Comparison of ENCODE assay signal across 18 mouse cellular contexts in genomic region chr4:44281597-44282265, GRCm38 (mm10). TPM values are rescaled to one million over a fixed set of nuclear protein-coding genes. Genes with fewer than 3 reads are reported as not detected.
DNase-seq lines count a peak whose midpoint lies in the region; ATAC-seq and TF ChIP-seq lines count a peak whose summit lies in the region.
"Had no signal": no experiment of that assay in that cellular context is flagged by ENCODE, and none has a peak within 500 bp of the region (broad histone marks: within the 10 kb centered on the region; RNA-seq: fewer than 3 reads in every experiment).

No protein-coding gene starts in this region.

- H3K9me3 ChIP-seq in lung, postnatal 0 days (ENCODE audit: low read length) = no peaks in the 10 kb centered on the region
- no peaks in the 10 kb centered on the region for H3K9me3 ChIP-seq in CH12.LX (replicated peaks; ENCODE audit: low read length)
- no peaks in the 10 kb centered on the region for H3K9me3 ChIP-seq in stomach, embryonic 16.5 days (replicated peaks; ENCODE audit: control insufficient read depth, low read length)
- H3K9me3 ChIP-seq in forebrain, embryonic 14.5 days (replicated peaks; ENCODE audit: control insufficient read depth, low read length) = no peaks in the 10 kb centered on the region
- H3K9me3 ChIP-seq: heart, embryonic 13.5 days; limb, embryonic 12.5 days; liver, embryonic 15.5 days; neural tube, embryonic 12.5 days had no signal

- TF ChIP-seq CTCF in lung, postnatal 0 days (IDR thresholded peaks at IDR 0.05) = no peak
- no peak for TF ChIP-seq CTCF in CH12.LX (conservative IDR thresholded peaks at IDR 0.05 in 1 of 2, IDR thresholded peaks at IDR 0.05 in 1 of 2; ENCODE audit: low read depth in 2 of 2, low read length in 2 of 2)
- no peak for TF ChIP-seq CTCF in embryonic fibroblast, embryonic 13.5 days (IDR thresholded peaks at IDR 0.05; ENCODE audit: borderline replicate concordance, insufficient read depth, low read length)

- H3K27me3 ChIP-seq in lung, postnatal 0 days (replicated peaks; ENCODE audit: insufficient read depth, low read length) = no peaks in the 10 kb centered on the region
- no peaks in the 10 kb centered on the region for H3K27me3 ChIP-seq in CH12.LX (replicated peaks)
- no peaks in the 10 kb centered on the region for H3K27me3 ChIP-seq in stomach, embryonic 16.5 days (ENCODE audit: control insufficient read depth, insufficient read depth, low read length)
- no peaks in the 10 kb centered on the region for H3K27me3 ChIP-seq in forebrain, embryonic 14.5 days (replicated peaks; ENCODE audit: control insufficient read depth, insufficient read depth, low read length)
- H3K27me3 ChIP-seq: heart, embryonic 13.5 days; limb, embryonic 12.5 days; liver, embryonic 15.5 days; neural tube, embryonic 12.5 days had no signal

- dilution Hi-C loops in CH12.LX (cut with MboI; ENCODE audit: extremely low pct_ligation_motif_present, extremely low pct_unique_long_range_greater_than_20kb, low sequenced_read_pairs) = no loop called here

- no peak for ATAC-seq in lung, postnatal 0 days
- ATAC-seq in stomach, embryonic 16.5 days (ENCODE audit: insufficient read depth, low FRiP score) = peak; percentile 62; the same call in 1 of the 2 replicates
- ATAC-seq in forebrain, embryonic 14.5 days = no peak

- peak; percentile 36 for DNase-seq in lung, postnatal 0 days (ENCODE audit: low spot score)
- no peak for DNase-seq in lung, postnatal 14 days
- no peak for DNase-seq in CH12.LX (ENCODE audit: extremely low read depth)
- DNase-seq in embryo, embryonic 10.5 days (ENCODE audit: low spot score) = no peak
- DNase-seq in forebrain, embryonic 14.5 days (ENCODE audit: low spot score) = no peak
- DNase-seq: cerebellum, postnatal 10 days; heart, postnatal 4 days; kidney, adult 8-10 months; kidney, postnatal 4 days; layer of hippocampus, postnatal 36 days; right cerebral cortex, postnatal 4 days had no signal

- H3K79me2 ChIP-seq in CH12.LX (replicated peaks; ENCODE audit: control insufficient read depth, extremely low read depth, insufficient read depth, poor library complexity, severe bottlenecking) = no peaks in the 10 kb centered on the region

- no peaks in the 10 kb centered on the region for H3K36me3 ChIP-seq in lung, postnatal 0 days (ENCODE audit: insufficient read depth, low read length)
- no peaks in the 10 kb centered on the region for H3K36me3 ChIP-seq in CH12.LX (replicated peaks in 1 of 2; ENCODE audit: control insufficient read depth in 1 of 2, insufficient read depth in 1 of 2, low read length in 1 of 2)
- no peaks in the 10 kb centered on the region for H3K36me3 ChIP-seq in stomach, embryonic 16.5 days (ENCODE audit: control insufficient read depth, insufficient read depth, low read length)
- H3K36me3 ChIP-seq in forebrain, embryonic 14.5 days (ENCODE audit: control insufficient read depth, insufficient read depth, low read length) = no peaks in the 10 kb centered on the region
- H3K36me3 ChIP-seq: heart, embryonic 13.5 days; limb, embryonic 12.5 days; liver, embryonic 15.5 days; neural tube, embryonic 12.5 days had no signal

- H3K27ac ChIP-seq in lung, postnatal 0 days (ENCODE audit: low read length) = no peak overlapping the region
- no peak overlapping the region for H3K27ac ChIP-seq in CH12.LX (ENCODE audit: insufficient read depth, low read depth)
- H3K27ac ChIP-seq in embryonic fibroblast, embryonic 13.5 days (ENCODE audit: insufficient read depth, low read length) = 0 out of 2 replicates have a peak overlapping the region, but pooled peaks have one; percentile 14
- peak overlapping the region; percentile 57 for H3K27ac ChIP-seq in stomach, embryonic 16.5 days (ENCODE audit: low read length)
- no peak overlapping the region for H3K27ac ChIP-seq in forebrain, embryonic 14.5 days (ENCODE audit: low read depth, low read length)
- H3K27ac ChIP-seq: heart, embryonic 13.5 days; limb, embryonic 12.5 days; liver, embryonic 15.5 days; neural tube, embryonic 12.5 days had no signal

- in situ Hi-C loops in CH12.LX (cut with MboI; ENCODE audit: low pct_ligation_motif_present, low pct_unique_long_range_greater_than_20kb, low sequenced_read_pairs) = loop anchor here (5.0 kb wide), 1 partner anchor 99 kb away; no protein-coding TSS in a partner anchor

- no peak for TF ChIP-seq POLR2A in CH12.LX (IDR thresholded peaks at IDR 0.05; ENCODE audit: low read depth, low read length)
- TF ChIP-seq POLR2A in embryonic fibroblast, embryonic 13.5 days (IDR thresholded peaks at IDR 0.05; ENCODE audit: low read depth, low read length) = no peak

- H3K4me1 ChIP-seq in lung, postnatal 0 days (ENCODE audit: insufficient read depth, low read depth, low read length) = no peaks in the 10 kb centered on the region
- peaks cover 0 to 3% of the 10 kb centered on the region in 2 experiments; a peak in 1 of 4 replicates for H3K4me1 ChIP-seq in CH12.LX (ENCODE audit: control insufficient read depth in 1 of 2, insufficient read depth in 2 of 2)
- H3K4me1 ChIP-seq in embryonic fibroblast, embryonic 13.5 days (ENCODE audit: control insufficient read depth, insufficient read depth, low read length) = peaks cover 7% of the 10 kb centered on the region
- no peaks in the 10 kb centered on the region for H3K4me1 ChIP-seq in stomach, embryonic 16.5 days (ENCODE audit: control insufficient read depth, insufficient read depth, low read length)
- H3K4me1 ChIP-seq in forebrain, embryonic 14.5 days (ENCODE audit: control insufficient read depth, insufficient read depth, low read length) = no peaks in the 10 kb centered on the region
- H3K4me1 ChIP-seq: heart, embryonic 13.5 days; limb, embryonic 12.5 days; liver, embryonic 15.5 days; neural tube, embryonic 12.5 days had no signal

- no peak overlapping the region for H3K4me2 ChIP-seq in lung, postnatal 0 days (replicated peaks; ENCODE audit: low read depth, low read length)
- H3K4me2 ChIP-seq in CH12.LX (ENCODE audit: insufficient read depth, low read depth, poor library complexity, severe bottlenecking) = no peak overlapping the region
- H3K4me2 ChIP-seq in stomach, embryonic 16.5 days (ENCODE audit: low read depth, low read length) = no peak overlapping the region
- no peak overlapping the region for H3K4me2 ChIP-seq in forebrain, embryonic 14.5 days (ENCODE audit: low read length)
- H3K4me2 ChIP-seq: heart, embryonic 13.5 days; limb, embryonic 12.5 days; liver, embryonic 15.5 days; neural tube, embryonic 12.5 days had no signal

- TF ChIP-seq RAD21 in CH12.LX (IDR thresholded peaks at IDR 0.05; ENCODE audit: low read depth, low read length) = no peak

- H3K9ac ChIP-seq in lung, postnatal 0 days (replicated peaks; ENCODE audit: low read depth) = no peak overlapping the region
- no peak overlapping the region for H3K9ac ChIP-seq in CH12.LX (ENCODE audit: insufficient read depth, low read depth)
- H3K9ac ChIP-seq in stomach, embryonic 16.5 days (ENCODE audit: low read length) = no peak overlapping the region
- H3K9ac ChIP-seq in forebrain, embryonic 14.5 days (ENCODE audit: low read length) = no peak overlapping the region
- H3K9ac ChIP-seq: heart, embryonic 13.5 days; limb, embryonic 12.5 days; liver, embryonic 15.5 days; neural tube, embryonic 12.5 days had no signal

- 54% methylated on average over 7 of the region's 7 CpGs for WGBS in lung, postnatal 0 days
- 60% methylated on average over 7 of the region's 7 CpGs for WGBS in stomach, embryonic 16.5 days
- WGBS in forebrain, embryonic 14.5 days = 88% methylated on average over 7 of the region's 7 CpGs

- H3K4me3 ChIP-seq in lung, postnatal 0 days (ENCODE audit: low read depth, low read length) = no peak overlapping the region
- no peak overlapping the region for H3K4me3 ChIP-seq in CH12.LX (replicated peaks in 1 of 3; ENCODE audit: low read depth in 2 of 3, low read length in 2 of 3, poor library complexity in 1 of 3)
- H3K4me3 ChIP-seq in embryonic fibroblast, embryonic 13.5 days (ENCODE audit: insufficient read depth, low read length) = no peak overlapping the region
- H3K4me3 ChIP-seq in stomach, embryonic 16.5 days (replicated peaks; ENCODE audit: low read length) = no peak overlapping the region
- no peak overlapping the region for H3K4me3 ChIP-seq in forebrain, embryonic 14.5 days (ENCODE audit: low read depth, low read length)
- H3K4me3 ChIP-seq: erythroblast, embryonic 14.5 days; heart, embryonic 13.5 days; limb, embryonic 12.5 days; liver, embryonic 15.5 days; neural tube, embryonic 12.5 days had no signal

- TF ChIP-seq EP300 in lung, postnatal 0 days (IDR thresholded peaks at IDR 0.05) = no peak
- TF ChIP-seq EP300 in CH12.LX (IDR thresholded peaks at IDR 0.05; ENCODE audit: low read length) = no peak

TF ChIP-seq in CH12.LX, 34 proteins besides CTCF, POLR2A, EP300 and RAD21 (continues in another document):
- TF ChIP-seq ZC3H11A (IDR thresholded peaks at IDR 0.05; ENCODE audit: low read depth, low read length) (no peak), IRF4 (IDR thresholded peaks at IDR 0.05; ENCODE audit: low read depth, low read length) (no peak), TBP (conservative IDR thresholded peaks at IDR 0.05; ENCODE audit: low read depth, low read length) (no peak), USF1 (IDR thresholded peaks at IDR 0.05; ENCODE audit: low read depth, low read length) (peak; percentile 43; the same call in 1 of the 2 replicates), USF2 (conservative IDR thresholded peaks at IDR 0.05; ENCODE audit: low read depth, low read length) (0 out of 2 replicates have a peak, but pooled peaks have one; percentile 12), ZMIZ1 (IDR thresholded peaks at IDR 0.05; ENCODE audit: low read depth, low read length) (no peak), BHLHE40 (IDR thresholded peaks at IDR 0.05; ENCODE audit: low read depth, low read length) (peak; percentile 37), ELF1 (IDR thresholded peaks at IDR 0.05; ENCODE audit: low read depth, low read length) (no peak)

RNA-seq across cellular contexts. Expression of gene Melk, which starts 18.9 kb away (rescaled TPM):
- polyA plus RNA-seq in lung, postnatal 0 days (2015; fragmentation: Nextera tagmentation; extraction: Ambion mirVana) = 1.6 and 3.2 TPM in 2 replicates
- total RNA-seq in CH12.LX (2012; rRNA removed) (25.0 and 25.6 TPM in 2 replicates), CH12.LX (2014; rRNA removed) (44.9 and 48.7 TPM in 2 replicates)
- polyA plus RNA-seq in CH12.LX (2012; ENCODE audit: insufficient read length, low read depth) = 46.7 and 47.4 TPM in 2 replicates
- 27.0 and 30.6 TPM in 2 replicates for polyA plus RNA-seq in embryonic fibroblast, embryonic 13.5 days (2011; ENCODE audit: insufficient read length, low read depth, missing spikeins)
- polyA plus RNA-seq in stomach, embryonic 16.5 days (2015; fragmentation: Nextera tagmentation; extraction: Ambion mirVana) = 39.6 and 39.7 TPM in 2 replicates
- polyA plus RNA-seq in forebrain, embryonic 14.5 days (2014; fragmentation: Nextera tagmentation; extraction: Ambion mirVana) = 21.8 and 24.3 TPM in 2 replicates

RNA-seq across cellular contexts. Expression of gene Rnf38, which starts 48.1 kb away (rescaled TPM):
- polyA plus RNA-seq in lung, postnatal 0 days (2015; fragmentation: Nextera tagmentation; extraction: Ambion mirVana) = 12.1 and 12.2 TPM in 2 replicates
- total RNA-seq in CH12.LX (2012; rRNA removed) (4.9 and 5.4 TPM in 2 replicates), CH12.LX (2014; rRNA removed) (6.4 and 6.6 TPM in 2 replicates)
- 10.2 and 13.2 TPM in 2 replicates for polyA plus RNA-seq in CH12.LX (2012; ENCODE audit: insufficient read length, low read depth)
- polyA plus RNA-seq in embryonic fibroblast, embryonic 13.5 days (2011; ENCODE audit: insufficient read length, low read depth, missing spikeins) = 54.7 and 57.3 TPM in 2 replicates
- polyA plus RNA-seq in stomach, embryonic 16.5 days (2015; fragmentation: Nextera tagmentation; extraction: Ambion mirVana) = 16.2 and 17.5 TPM in 2 replicates
- polyA plus RNA-seq in forebrain, embryonic 14.5 days (2014; fragmentation: Nextera tagmentation; extraction: Ambion mirVana) = 47.0 and 47.8 TPM in 2 replicates

Comparison
In these comparisons a context has a peak if more than half of its experiments do, and no peak if none do; other contexts are left out.
1. H3K27ac ChIP-seq: peak in embryonic fibroblast, embryonic 13.5 days (single experiment) and stomach, embryonic 16.5 days (single experiment); none in lung, postnatal 0 days (single experiment), CH12.LX (single experiment) and forebrain, embryonic 14.5 days (single experiment).